Mouse (Mus musculus) erythroblast, embryonic 14.5 days (primary cell): ENCODE data around the gene Sirt5.

Experiments
- GATA1 ChIP-seq: IDR thresholded peaks from 2 replicates; pipeline ENCODE4 v1.6.1; 2012; ENCODE audit warnings: low read length, inconsistent platforms, mixed read lengths
- TAL1 ChIP-seq: IDR thresholded peaks from 3 replicates; pipeline ENCODE4 v1.6.1; 2012; ENCODE audit warnings: low read length, inconsistent platforms, mixed read lengths

DNA sequence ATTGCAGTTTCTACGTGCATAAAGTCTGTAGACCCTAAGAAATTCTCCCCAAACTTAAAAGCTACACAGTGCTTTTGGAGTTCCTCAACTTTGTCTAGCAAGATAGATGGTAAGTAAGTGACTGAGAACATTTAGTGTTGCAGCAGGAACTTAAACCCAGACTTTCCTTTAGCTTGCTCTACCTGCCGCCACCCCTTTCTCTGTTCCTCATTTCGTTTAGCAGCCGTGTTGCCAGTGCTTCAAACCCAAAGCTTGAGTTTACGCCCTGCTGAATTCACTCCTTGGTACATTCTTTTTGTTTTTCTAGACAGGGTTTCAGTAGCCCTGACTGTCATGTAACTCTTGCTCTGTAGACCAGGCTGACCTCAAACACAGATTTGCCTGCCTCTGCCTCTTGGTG, 34.3 kb downstream of the Sirt5 start:
- TF ChIP-seq TAL1 (no peak), GATA1 (no peak)
